Mouse (Mus musculus): ENCODE results near the gene Iqce.
A peak's percentile ranks its signal among the peaks of the same experiment; 100 is the strongest.
"Not testable (repeated sequence)": the region's sequence is repeated elsewhere in the genome, so short reads cannot be mapped to it uniquely, and the experiment has no call there.

Gene Iqce

GRCm38 (mm10) chr5:140680051-140680450, 22.1 kb downstream of the Iqce start:
- TF ChIP-seq POU5F1 (IDR thresholded peaks at IDR 0.05; ENCODE audit: borderline replicate concordance, low read length) (no peak), CTCF (conservative IDR thresholded peaks at IDR 0.05; ENCODE audit: low read length) (no peak)
- Histone ChIP-seq H3K9me3 (ENCODE audit: low read length) (peaks cover 6% of the 10 kb centered on the region; the same call in 1 of the 2 replicates), H3K4me3 (replicated peaks; ENCODE audit: low read length) (no peak overlapping the region), H3K36me3 (ENCODE audit: insufficient read depth, low read length) (peaks cover 60% of the 10 kb centered on the region), H3K4me1 (replicated peaks; ENCODE audit: low read depth, low read length) (peaks cover 31% of the 10 kb centered on the region), H3K27me3 (ENCODE audit: insufficient read depth, low read length) (no peaks in the 10 kb centered on the region)

GRCm38 (mm10) chr5:140677137-140677536, 25.0 kb downstream of the Iqce start:
- Histone ChIP-seq H3K4me1 (replicated peaks; ENCODE audit: low read depth, low read length) (peaks cover 39% of the 10 kb centered on the region), H3K27me3 (ENCODE audit: insufficient read depth, low read length) (no peaks in the 10 kb centered on the region), H3K36me3 (ENCODE audit: insufficient read depth, low read length) (peaks cover 56% of the 10 kb centered on the region), H3K9me3 (ENCODE audit: low read length) (peaks cover 6% of the 10 kb centered on the region; the same call in 1 of the 2 replicates), H3K4me3 (replicated peaks; ENCODE audit: low read length) (no peak overlapping the region)
- TF ChIP-seq CTCF (conservative IDR thresholded peaks at IDR 0.05; ENCODE audit: low read length), result no peak
- TF ChIP-seq NANOG (IDR thresholded peaks at IDR 0.05; ENCODE audit: borderline replicate concordance, low read length), result no peak
- no peak for TF ChIP-seq POU5F1 (IDR thresholded peaks at IDR 0.05; ENCODE audit: borderline replicate concordance, low read length)

GRCm38 (mm10) chr5:140675640-140676039, 26.5 kb downstream of the Iqce start:
- TF ChIP-seq CTCF (conservative IDR thresholded peaks at IDR 0.05; ENCODE audit: low read length) (no peak), NANOG (IDR thresholded peaks at IDR 0.05; ENCODE audit: borderline replicate concordance, low read length) (no peak), POU5F1 (IDR thresholded peaks at IDR 0.05; ENCODE audit: borderline replicate concordance, low read length) (no peak)
- no peaks in the 10 kb centered on the region for H3K27me3 ChIP-seq (ENCODE audit: insufficient read depth, low read length)
- H3K9me3 ChIP-seq (ENCODE audit: low read length), result no peaks in the 10 kb centered on the region
- peaks cover 61% of the 10 kb centered on the region for H3K36me3 ChIP-seq (ENCODE audit: insufficient read depth, low read length)
- H3K4me1 ChIP-seq (replicated peaks; ENCODE audit: low read depth, low read length), result peaks cover 31% of the 10 kb centered on the region
- no peak overlapping the region for H3K4me3 ChIP-seq (replicated peaks; ENCODE audit: low read length)

DNA sequence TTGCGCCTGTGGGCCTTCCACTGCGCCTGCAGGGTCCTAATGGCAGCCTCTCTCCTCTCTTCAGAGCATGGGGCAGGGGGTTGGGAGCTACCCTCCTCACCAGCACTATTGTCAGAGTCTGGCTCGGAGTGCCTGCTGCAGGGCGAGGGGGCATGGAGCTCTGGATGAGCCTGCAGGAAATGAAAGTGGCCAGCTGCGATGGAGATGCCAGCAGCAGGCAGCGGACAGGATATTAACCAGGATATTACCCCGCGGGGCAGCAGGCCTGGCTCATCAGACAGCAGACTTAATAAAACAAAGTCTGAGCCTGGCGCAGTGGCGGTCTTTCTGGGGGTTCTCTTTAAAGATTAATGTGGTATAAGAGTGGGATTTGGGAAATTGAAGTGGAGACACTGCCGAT, 27.1 kb downstream of the Iqce start:
- Histone ChIP-seq H3K4me3 (replicated peaks; ENCODE audit: low read length) (no peak overlapping the region), H3K36me3 (ENCODE audit: insufficient read depth, low read length) (peaks cover 63% of the 10 kb centered on the region), H3K4me1 (replicated peaks; ENCODE audit: low read depth, low read length) (peaks cover 29% of the 10 kb centered on the region), H3K9me3 (ENCODE audit: low read length) (no peaks in the 10 kb centered on the region), H3K27me3 (ENCODE audit: insufficient read depth, low read length) (no peaks in the 10 kb centered on the region)
- no peak for TF ChIP-seq NANOG (IDR thresholded peaks at IDR 0.05; ENCODE audit: borderline replicate concordance, low read length)
- no peak for TF ChIP-seq CTCF (conservative IDR thresholded peaks at IDR 0.05; ENCODE audit: low read length)
- TF ChIP-seq POU5F1 (IDR thresholded peaks at IDR 0.05; ENCODE audit: borderline replicate concordance, low read length), result no peak

DNA sequence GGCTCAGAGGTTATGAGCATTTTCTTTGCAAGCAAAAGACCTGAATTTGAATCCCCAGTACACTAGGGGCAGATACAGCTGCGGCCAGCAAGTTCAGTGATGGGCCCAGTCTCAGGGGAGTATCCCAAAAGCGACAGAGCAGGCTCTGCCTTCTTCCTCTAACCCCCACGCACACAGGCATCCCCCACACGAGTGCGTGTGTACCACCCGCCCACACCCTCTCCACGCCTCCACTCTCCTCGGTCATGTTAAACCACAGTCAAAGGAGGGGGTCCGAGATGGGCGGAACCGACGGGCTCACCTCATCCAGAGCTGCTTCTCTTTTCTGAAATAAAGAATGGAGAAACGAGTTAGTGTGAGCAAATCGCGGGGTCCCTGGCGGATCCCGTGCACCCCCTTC, 28.1 kb downstream of the Iqce start:
- H3K9me3 ChIP-seq (ENCODE audit: low read length), result peaks cover 8% of the 10 kb centered on the region
- no peaks in the 10 kb centered on the region for H3K27me3 ChIP-seq (ENCODE audit: insufficient read depth, low read length)
- H3K4me3 ChIP-seq (replicated peaks; ENCODE audit: low read length), result no peak overlapping the region
- TF ChIP-seq NANOG (IDR thresholded peaks at IDR 0.05; ENCODE audit: borderline replicate concordance, low read length), result no peak
- TF ChIP-seq CTCF (conservative IDR thresholded peaks at IDR 0.05; ENCODE audit: low read length), result no peak
- TF ChIP-seq POU5F1 (IDR thresholded peaks at IDR 0.05; ENCODE audit: borderline replicate concordance, low read length), result no peak
- H3K4me1 ChIP-seq (replicated peaks; ENCODE audit: low read depth, low read length), result peaks cover 29% of the 10 kb centered on the region
- H3K36me3 ChIP-seq (ENCODE audit: insufficient read depth, low read length), result peaks cover 64% of the 10 kb centered on the region

DNA sequence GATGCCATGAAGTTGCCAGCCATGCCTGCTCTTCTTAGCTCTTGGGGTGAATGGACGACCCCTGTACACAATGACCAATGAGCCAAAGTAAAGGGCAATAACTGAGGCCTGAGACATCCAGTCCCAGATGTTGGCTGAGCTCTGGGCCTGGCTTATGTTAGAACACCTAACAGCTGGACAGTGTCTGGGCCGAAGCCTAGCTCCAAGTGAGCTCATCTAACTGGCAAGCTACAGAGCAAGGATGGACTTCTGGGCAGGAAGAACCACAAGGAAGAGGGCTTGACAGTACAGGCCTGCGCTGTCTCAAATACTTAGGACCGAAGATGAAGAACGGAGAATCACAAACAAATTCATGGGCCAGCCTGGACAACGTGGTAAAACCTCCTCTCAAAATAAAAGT, 29.6 kb downstream of the Iqce start:
- H3K4me3 ChIP-seq (replicated peaks; ENCODE audit: low read length); H3K27me3 ChIP-seq (ENCODE audit: insufficient read depth, low read length): not testable (repeated sequence)
- Histone ChIP-seq H3K9me3 (ENCODE audit: low read length) (peaks cover 23% of the 10 kb centered on the region), H3K36me3 (ENCODE audit: insufficient read depth, low read length) (peaks cover 57% of the 10 kb centered on the region), H3K4me1 (replicated peaks; ENCODE audit: low read depth, low read length) (peaks cover 29% of the 10 kb centered on the region)

- Histone ChIP-seq H3K4me3 (replicated peaks; ENCODE audit: low read length) (no peak overlapping the region), H3K4me1 (replicated peaks; ENCODE audit: low read depth, low read length) (peaks cover 29% of the 10 kb centered on the region), H3K36me3 (ENCODE audit: insufficient read depth, low read length) (peaks cover 55% of the 10 kb centered on the region), H3K9me3 (ENCODE audit: low read length) (peaks cover 24% of the 10 kb centered on the region), H3K27me3 (ENCODE audit: insufficient read depth, low read length) (no peaks in the 10 kb centered on the region)
- TF ChIP-seq NANOG (IDR thresholded peaks at IDR 0.05; ENCODE audit: borderline replicate concordance, low read length), result no peak
- TF ChIP-seq CTCF (conservative IDR thresholded peaks at IDR 0.05; ENCODE audit: low read length), result no peak
- TF ChIP-seq POU5F1 (IDR thresholded peaks at IDR 0.05; ENCODE audit: borderline replicate concordance, low read length), result no peak
Observed at GRCm38 (mm10) chr5:140672115-140672514, 30.1 kb downstream of the Iqce start.

DNA sequence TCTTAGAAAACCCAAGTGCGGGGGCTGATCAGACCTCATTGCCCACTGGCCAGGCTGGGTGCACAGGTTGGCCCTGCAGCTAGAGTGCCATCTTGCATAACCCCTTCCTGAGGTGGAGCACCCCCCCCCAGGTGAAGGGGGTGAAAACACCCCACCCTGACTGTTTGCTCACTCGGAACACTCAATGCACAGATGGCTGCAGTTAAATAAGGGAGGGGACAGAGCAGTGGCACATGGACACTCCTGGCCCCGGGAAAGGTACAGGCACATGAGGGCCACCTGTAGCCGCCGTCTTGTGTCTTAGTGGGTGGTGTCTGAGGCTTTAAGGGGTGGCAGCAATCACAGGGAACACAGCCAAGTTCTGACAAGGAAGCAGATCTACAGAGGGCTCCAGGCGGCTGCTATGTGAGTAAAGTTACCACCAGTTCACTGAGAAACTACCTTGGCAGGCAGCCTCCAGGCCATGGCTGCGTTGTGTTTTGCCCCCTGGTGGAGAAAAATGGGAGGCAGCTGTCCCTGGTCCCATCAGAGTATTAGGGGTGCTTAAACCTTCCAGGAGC, 38.5 kb downstream of the Iqce start:
- Histone ChIP-seq H3K9me3 (ENCODE audit: low read length) (peaks cover 12% of the 10 kb centered on the region), H3K4me3 (replicated peaks; ENCODE audit: low read length) (no peak overlapping the region), H3K36me3 (ENCODE audit: insufficient read depth, low read length) (peaks cover 18% of the 10 kb centered on the region), H3K27me3 (ENCODE audit: insufficient read depth, low read length) (peaks cover 12% of the 10 kb centered on the region), H3K4me1 (replicated peaks; ENCODE audit: low read depth, low read length) (peaks cover 36% of the 10 kb centered on the region)
- TF ChIP-seq CTCF (conservative IDR thresholded peaks at IDR 0.05; ENCODE audit: low read length) (peak; percentile 83), POU5F1 (IDR thresholded peaks at IDR 0.05; ENCODE audit: borderline replicate concordance, low read length) (no peak)

Data from E14TG2a.4 (cell line).